Mouse (Mus musculus): ENCODE measurements around the gene Inf2.

- TF ChIP-seq CTCF (IDR thresholded peaks at IDR 0.05; ENCODE audit: control insufficient read depth, insufficient read depth, insufficient read length) (no peak), FOSL1 (IDR thresholded peaks at IDR 0.05; ENCODE audit: insufficient read depth, low read length, poor library complexity, severe bottlenecking) (no peak), MAX (IDR thresholded peaks at IDR 0.05) (no peak), CEBPB (IDR thresholded peaks at IDR 0.05; ENCODE audit: low read depth) (no peak), USF1 (IDR thresholded peaks at IDR 0.05; ENCODE audit: low read depth) (no peak)
Measured at GRCm38 (mm10) chr12:112599942-112600611, 11.5 kb downstream of the Inf2 start.
